25 mouse cellular contexts compared by ENCODE assay signal in the genomic region with DNA sequence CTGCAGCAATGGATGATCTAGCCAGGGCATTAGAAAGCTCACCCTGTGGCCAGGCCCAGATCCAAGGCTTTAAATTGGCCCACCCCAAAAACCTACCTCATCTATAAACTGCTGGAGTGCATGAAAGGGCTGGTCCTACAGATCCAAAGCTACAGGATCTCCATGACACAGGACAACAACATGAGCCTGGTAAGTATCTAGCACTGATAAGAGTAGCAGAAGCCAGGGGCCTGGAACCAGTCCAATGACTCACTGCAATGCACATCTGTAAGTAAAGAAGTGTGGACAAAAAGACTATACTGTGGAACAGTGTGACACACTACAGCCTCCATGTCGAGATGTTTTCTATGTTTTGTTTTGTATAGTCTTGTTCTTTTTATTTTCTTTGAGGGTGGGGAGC. TPM values are rescaled to one million over a fixed set of nuclear protein-coding genes. Genes with fewer than 3 reads are reported as not detected.
DNase-seq lines count a peak whose midpoint lies in the region; ATAC-seq and TF ChIP-seq lines count a peak whose summit lies in the region.
"Had no signal": no experiment of that assay in that cellular context is flagged by ENCODE, and none has a peak within 500 bp of the region (broad histone marks: within the 10 kb centered on the region; RNA-seq: fewer than 3 reads in every experiment).

No protein-coding gene starts in this region.

- ATAC-seq in hindbrain, embryonic 16.5 days: 0 out of 2 replicates have a peak, but pooled peaks have one; percentile 14
- ATAC-seq in hindbrain, postnatal 0 days: no peak
- ATAC-seq in liver, embryonic 12.5 days: peak; percentile 71
- ATAC-seq in stomach, postnatal 0 days (ENCODE audit: low FRiP score, low TSS enrichment): peak; percentile 24; the same call in 1 of the 2 replicates
- ATAC-seq in inflammation-experienced regulatory T-cells, adult 6 months: no peak

- no peak for DNase-seq in hindbrain, postnatal 0 days (ENCODE audit: low spot score)
- DNase-seq in NIH3T3 (ENCODE audit: low read depth): peak; percentile 83
- no peak for DNase-seq in stomach, postnatal 0 days (ENCODE audit: low spot score)
- no peak for DNase-seq in layer of hippocampus, postnatal 25 days (ENCODE audit: extremely low spot score in 1 of 2, low spot score in 1 of 2)
- DNase-seq: cerebellum, adult 2 months; kidney, adult 2 months; kidney, postnatal 36 days; right cerebral cortex, postnatal 14 days; thymus, adult 18-20 months had no signal

- no peak overlapping the region for H3K9ac ChIP-seq in hindbrain, embryonic 16.5 days (ENCODE audit: low read depth, low read length)
- H3K9ac ChIP-seq in hindbrain, postnatal 0 days (replicated peaks; ENCODE audit: low read length): no peak overlapping the region
- H3K9ac ChIP-seq in liver, embryonic 12.5 days: no peak overlapping the region
- no peak overlapping the region for H3K9ac ChIP-seq in stomach, postnatal 0 days (ENCODE audit: low read length)
- H3K9ac ChIP-seq: forebrain, embryonic 13.5 days; hindbrain, embryonic 13.5 days had no signal

- H3K9me3 ChIP-seq in hindbrain, embryonic 16.5 days (ENCODE audit: control insufficient read depth, low read length): no peaks in the 10 kb centered on the region
- H3K9me3 ChIP-seq in hindbrain, postnatal 0 days (ENCODE audit: low read length): no peaks in the 10 kb centered on the region
- no peaks in the 10 kb centered on the region for H3K9me3 ChIP-seq in liver, embryonic 12.5 days (replicated peaks)
- H3K9me3 ChIP-seq in stomach, postnatal 0 days (ENCODE audit: control insufficient read depth, low read length): no peaks in the 10 kb centered on the region
- H3K9me3 ChIP-seq: forebrain, embryonic 13.5 days; hindbrain, embryonic 13.5 days had no signal

- H3K36me3 ChIP-seq in hindbrain, embryonic 16.5 days (ENCODE audit: control insufficient read depth, insufficient read depth, low read length): no peaks in the 10 kb centered on the region; the same call in 1 of the 2 replicates
- H3K36me3 ChIP-seq in hindbrain, postnatal 0 days (ENCODE audit: insufficient read depth, low read length): no peaks in the 10 kb centered on the region
- H3K36me3 ChIP-seq in liver, embryonic 12.5 days: peaks cover 35% of the 10 kb centered on the region
- H3K36me3 ChIP-seq in stomach, postnatal 0 days (ENCODE audit: control insufficient read depth, insufficient read depth, low read length): 0 out of 2 replicates have a peak, but pooled peaks cover 2% of the 10 kb centered on the region

- no peak for TF ChIP-seq CTCF in hindbrain, postnatal 0 days (IDR thresholded peaks at IDR 0.05; ENCODE audit: low read depth)
- no peak for TF ChIP-seq CTCF in stomach, postnatal 0 days (IDR thresholded peaks at IDR 0.05; ENCODE audit: low read depth)

- H3K4me1 ChIP-seq in hindbrain, embryonic 16.5 days (ENCODE audit: control insufficient read depth, insufficient read depth, low read depth, low read length): no peaks in the 10 kb centered on the region; the same call in 1 of the 2 replicates
- H3K4me1 ChIP-seq in hindbrain, postnatal 0 days (ENCODE audit: insufficient read depth, low read length): 0 out of 2 replicates have a peak, but pooled peaks cover 6% of the 10 kb centered on the region
- peaks cover 40% of the 10 kb centered on the region for H3K4me1 ChIP-seq in liver, embryonic 12.5 days
- no peaks in the 10 kb centered on the region for H3K4me1 ChIP-seq in stomach, postnatal 0 days (replicated peaks; ENCODE audit: control insufficient read depth, insufficient read depth)

- no peak overlapping the region for H3K4me3 ChIP-seq in hindbrain, embryonic 16.5 days (ENCODE audit: low read length)
- H3K4me3 ChIP-seq in hindbrain, postnatal 0 days (ENCODE audit: low read length): no peak overlapping the region
- H3K4me3 ChIP-seq in liver, embryonic 12.5 days: no peak overlapping the region
- no peak overlapping the region for H3K4me3 ChIP-seq in stomach, postnatal 0 days (ENCODE audit: low read depth, low read length)
- H3K4me3 ChIP-seq: forebrain, embryonic 13.5 days; hindbrain, embryonic 13.5 days had no signal

- no peaks in the 10 kb centered on the region for H3K27me3 ChIP-seq in hindbrain, embryonic 16.5 days (replicated peaks; ENCODE audit: control insufficient read depth, insufficient read depth, low read length)
- no peaks in the 10 kb centered on the region for H3K27me3 ChIP-seq in hindbrain, postnatal 0 days (ENCODE audit: insufficient read depth, low read length)
- no peaks in the 10 kb centered on the region for H3K27me3 ChIP-seq in liver, embryonic 12.5 days (replicated peaks)
- H3K27me3 ChIP-seq in stomach, postnatal 0 days (ENCODE audit: control insufficient read depth, insufficient read depth, low read length): no peaks in the 10 kb centered on the region
- H3K27me3 ChIP-seq: CH12.LX; forebrain, embryonic 13.5 days; hindbrain, embryonic 13.5 days had no signal

- H3K27ac ChIP-seq in hindbrain, embryonic 16.5 days (ENCODE audit: low read depth, low read length): no peak overlapping the region
- no peak overlapping the region for H3K27ac ChIP-seq in hindbrain, postnatal 0 days
- no peak overlapping the region; the same call in 1 of the 2 replicates for H3K27ac ChIP-seq in liver, embryonic 12.5 days
- H3K27ac ChIP-seq in stomach, postnatal 0 days (replicated peaks): no peak overlapping the region
- H3K27ac ChIP-seq: forebrain, embryonic 13.5 days; hindbrain, embryonic 13.5 days; macrophage had no signal

- TF ChIP-seq EP300 in stomach, postnatal 0 days (optimal IDR thresholded peaks at IDR 0.05): no peak

- 91% methylated on average over 1 of the region's 1 CpGs for WGBS in hindbrain, embryonic 16.5 days
- 74% methylated on average over 1 of the region's 1 CpGs for WGBS in hindbrain, postnatal 0 days
- 70% methylated on average over 1 of the region's 1 CpGs for WGBS in liver, embryonic 12.5 days (ENCODE audit: insufficient replicate concordance)
- WGBS in stomach, postnatal 0 days: 56% methylated on average over 1 of the region's 1 CpGs

- H3K4me2 ChIP-seq in hindbrain, embryonic 16.5 days (ENCODE audit: low read length): no peak overlapping the region
- no peak overlapping the region for H3K4me2 ChIP-seq in hindbrain, postnatal 0 days (ENCODE audit: low read depth, low read length)
- no peak overlapping the region for H3K4me2 ChIP-seq in liver, embryonic 12.5 days
- no peak overlapping the region for H3K4me2 ChIP-seq in stomach, postnatal 0 days (replicated peaks; ENCODE audit: low read depth)
- H3K4me2 ChIP-seq: forebrain, embryonic 13.5 days; hindbrain, embryonic 13.5 days had no signal

RNA-seq across cellular contexts. Expression of a gene that starts 13.9 kb away (rescaled TPM):
- 32.5 and 35.0 TPM in 2 replicates for polyA plus RNA-seq in hindbrain, embryonic 16.5 days (2015; fragmentation: Nextera tagmentation; extraction: Ambion mirVana)
- total RNA-seq in hindbrain, postnatal 0 days (2014; rRNA removed): 14.0 and 22.2 TPM in 2 replicates
- 32.9 and 36.0 TPM in 2 replicates for polyA plus RNA-seq in hindbrain, postnatal 0 days (2015; fragmentation: Nextera tagmentation; extraction: Ambion mirVana)
- 21.5 and 25.6 TPM in 2 replicates for polyA plus RNA-seq in liver, embryonic 12.5 days (2016; fragmentation: Nextera tagmentation; extraction: Ambion mirVana)
- 27.1 and 29.7 TPM in 2 replicates for polyA plus RNA-seq in stomach, postnatal 0 days (2015; fragmentation: Nextera tagmentation; extraction: Ambion mirVana)
- polyA plus RNA-seq in inflammation-experienced regulatory T-cells, adult 6 months (2017; shearing (Covaris generic)): 1 to 10 TPM; 5.6 to 8.7 (median 8.6) TPM
- 10 to 100 TPM; 25.9 to 26.4 TPM for total RNA-seq in layer of hippocampus, postnatal 25 days (2021)

RNA-seq across cellular contexts. Expression of a gene that starts 45.7 kb away (rescaled TPM):
- not detected in 2 replicates for polyA plus RNA-seq in hindbrain, embryonic 16.5 days (2015; fragmentation: Nextera tagmentation; extraction: Ambion mirVana)
- total RNA-seq in hindbrain, postnatal 0 days (2014; rRNA removed): not detected in 2 replicates
- polyA plus RNA-seq in hindbrain, postnatal 0 days (2015; fragmentation: Nextera tagmentation; extraction: Ambion mirVana): not detected in 2 replicates
- polyA plus RNA-seq in liver, embryonic 12.5 days (2016; fragmentation: Nextera tagmentation; extraction: Ambion mirVana): not detected in 2 replicates
- polyA plus RNA-seq in stomach, postnatal 0 days (2015; fragmentation: Nextera tagmentation; extraction: Ambion mirVana): not detected in 2 replicates
- polyA plus RNA-seq in inflammation-experienced regulatory T-cells, adult 6 months (2017; shearing (Covaris generic)): not detected
- not detected for total RNA-seq in layer of hippocampus, postnatal 25 days (2021)
- total RNA-seq: CH12.LX; granulocyte monocyte progenitor cell, adult 5-6 weeks; layer of hippocampus, postnatal 10 days; left cerebral cortex, postnatal 14 days; liver, adult 2 months; midbrain, postnatal 0 days had no signal
- polyA plus RNA-seq: brain, embryonic 14.5 days; cerebellum, adult 2 months; embryonic facial prominence, embryonic 14.5 days; forebrain, embryonic 13.5 days; hindbrain, embryonic 13.5 days; kidney, adult 2 months; liver, adult 2 months; macrophage; midbrain, postnatal 0 days; neural tube, embryonic 11.5 days; urinary bladder, adult 2 months had no signal

Comparison
In these comparisons a context has a peak if more than half of its experiments do, and no peak if none do; other contexts are left out.
1. ATAC-seq: peak in hindbrain, embryonic 16.5 days (single experiment), liver, embryonic 12.5 days (single experiment) and stomach, postnatal 0 days (single experiment); none in hindbrain, postnatal 0 days (single experiment) and inflammation-experienced regulatory T-cells, adult 6 months (single experiment).